Mouse (Mus musculus) hindbrain, embryonic 14.5 days (tissue): ENCODE measurements around the gene Prr5. TPM values are rescaled to one million over a fixed set of nuclear protein-coding genes. Genes with fewer than 3 reads are reported as not detected.
"Not testable (repeated sequence)": the region's sequence is repeated elsewhere in the genome, so short reads cannot be mapped to it uniquely, and the experiment has no call there.

Source experiments
- ATAC-seq: fragments of 200-750 bp; cut with Nextera tagmentation; 2 replicates; pipeline ENCODE4 v1.8.0; 2017; ENCODE audit warnings: moderate number of reproducible peaks, mild to moderate bottlenecking, moderate TSS enrichment, moderate library complexity; ENCODE audit not compliant: low FRiP score
- DNase-seq: peaks from one replicate; pipeline ENCODE4 v3.0.0-alpha.2; 2015; ENCODE audit warnings: low spot score
- H3K27ac ChIP-seq: fragments of 300-500 bp; sonication (generic); 2 replicates; pipeline ENCODE4 v1.5.1; 2014; ENCODE audit warnings: mild to moderate bottlenecking, moderate library complexity
- H3K27me3 ChIP-seq: fragments of 300-500 bp; sonication (generic); 2 replicates; pipeline ENCODE4 v1.6.1; 2014; ENCODE audit warnings: mild to moderate bottlenecking, low read length, mixed read lengths; ENCODE audit not compliant: control insufficient read depth, insufficient read depth
- H3K36me3 ChIP-seq: fragments of 300-500 bp; sonication (generic); replicated peaks from 2 replicates; pipeline ENCODE4 v1.6.1; 2014; ENCODE audit not compliant: control insufficient read depth, insufficient read depth
- H3K4me1 ChIP-seq: fragments of 300-500 bp; sonication (generic); replicated peaks from 2 replicates; pipeline ENCODE4 v1.6.1; 2014; ENCODE audit warnings: antibody characterized with exemption, low read length, mixed read lengths; ENCODE audit not compliant: control insufficient read depth, insufficient read depth
- H3K4me2 ChIP-seq: fragments of 300-500 bp; sonication (generic); replicated peaks from 2 replicates; pipeline ENCODE4 v1.6.1; 2014; ENCODE audit warnings: mild to moderate bottlenecking, moderate library complexity
- H3K4me3 ChIP-seq: fragments of 300-500 bp; sonication (generic); replicated peaks from 2 replicates; pipeline ENCODE4 v1.5.1; 2014; ENCODE audit warnings: mild to moderate bottlenecking, low read length
- H3K9ac ChIP-seq: fragments of 300-500 bp; sonication (generic); 2 replicates; pipeline ENCODE4 v1.6.1; 2014
- H3K9me3 ChIP-seq: fragments of 300-500 bp; sonication (generic); 2 replicates; pipeline ENCODE4 v1.6.1; 2016; ENCODE audit warnings: low read length; ENCODE audit not compliant: control insufficient read depth
- WGBS: fragments of 180-500 bp; shearing (Covaris S2); extraction: QIAGEN DNeasy Blood & Tissue Kit; methylation state at CpG from one replicate; pipeline ENCODE4 v1.1.7; 2014; 5-methylcytosine and 5-hydroxymethylcytosine counted together
- polyA plus RNA-seq: library from polyadenylated mRNA; unstranded; fragments of >200 nt; fragmentation: Nextera tagmentation; extraction: Ambion mirVana; gene quantifications from 2 replicates; pipeline ENCODE4 v1.2.1, GENCODE M21; 2014

Gene Prr5
- polyA plus RNA-seq, 1 experiment from 2014 or later, result 27.1 TPM

DNA sequence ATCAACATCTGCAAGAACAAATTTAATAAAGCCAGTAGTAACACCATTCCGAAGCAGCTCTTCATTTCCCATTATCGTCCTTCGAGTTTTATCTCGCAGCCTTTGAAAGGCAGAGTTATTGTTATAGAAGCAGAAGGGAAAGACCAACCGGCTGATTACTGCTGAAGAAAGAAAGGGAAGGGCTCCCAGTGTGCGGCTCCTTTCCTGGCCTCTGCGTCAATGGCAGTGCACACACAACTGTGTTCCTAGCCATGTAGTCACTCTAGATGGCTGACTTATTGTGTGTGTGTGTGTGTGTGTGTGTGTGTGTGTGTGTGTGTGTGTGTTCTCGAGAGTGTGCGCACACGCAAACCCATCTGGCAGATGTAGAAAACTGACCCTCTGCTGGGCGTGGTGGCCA is 45.7 kb downstream of the Prr5 start:
- 34% methylated on average over 10 of the region's 11 CpGs for WGBS
- peak overlapping the region; percentile 52; the same call in 1 of the 2 replicates for H3K9ac ChIP-seq
- peak overlapping the region; percentile 46 for H3K4me2 ChIP-seq
- no peaks in the 10 kb centered on the region for H3K36me3 ChIP-seq
- H3K4me1 ChIP-seq, result peaks cover 12% of the 10 kb centered on the region; the same call in 1 of the 2 replicates
- H3K9me3 ChIP-seq, result no peaks in the 10 kb centered on the region
- H3K27me3 ChIP-seq, result peaks cover 16% of the 10 kb centered on the region
- no peak overlapping the region for H3K4me3 ChIP-seq
- ATAC-seq (no peak), DNase-seq (no peak)
- peak overlapping the region; percentile 76 for H3K27ac ChIP-seq

DNA sequence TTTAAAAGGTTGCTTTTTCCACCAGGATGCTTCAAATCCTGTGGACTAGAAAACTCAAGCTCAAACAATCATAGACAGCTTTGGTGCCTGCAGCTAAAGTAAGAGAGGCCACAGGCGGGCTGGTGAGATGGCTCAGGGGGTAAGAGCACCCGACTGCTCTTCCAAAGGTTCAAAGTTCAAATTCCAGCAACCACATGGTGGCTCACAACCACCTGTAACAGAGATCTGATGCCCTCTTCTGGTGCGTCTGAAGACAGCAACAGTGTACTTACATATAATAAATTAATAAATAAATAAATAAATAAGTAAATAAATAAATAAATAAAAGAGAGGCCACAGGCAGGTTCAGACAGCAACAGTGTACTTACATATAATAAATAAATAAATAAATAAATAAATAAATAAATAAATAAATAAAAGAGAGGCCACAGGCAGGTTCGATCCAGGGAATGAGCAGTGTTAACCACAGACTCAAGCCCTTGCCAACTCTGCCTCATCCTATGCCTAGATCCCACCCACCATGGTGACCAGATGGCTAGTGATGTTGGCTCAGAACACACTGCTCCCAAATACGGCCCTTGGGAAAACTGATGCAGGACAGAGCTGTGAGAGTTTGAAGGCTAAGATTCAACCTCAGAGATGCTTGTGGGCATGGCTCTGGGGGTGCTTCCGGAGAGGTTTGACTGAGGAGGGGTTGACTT is 48.3 kb downstream of the Prr5 start:
- not testable (repeated sequence) for H3K4me3 ChIP-seq, H3K9me3 ChIP-seq, DNase-seq, H3K4me2 ChIP-seq, H3K36me3 ChIP-seq, ATAC-seq, H3K27ac ChIP-seq, H3K9ac ChIP-seq
- 68% methylated on average over 6 of the region's 6 CpGs for WGBS
- H3K4me1 ChIP-seq, result peaks cover 16% of the 10 kb centered on the region; the same call in 1 of the 2 replicates
- peaks cover 29% of the 10 kb centered on the region for H3K27me3 ChIP-seq

DNA sequence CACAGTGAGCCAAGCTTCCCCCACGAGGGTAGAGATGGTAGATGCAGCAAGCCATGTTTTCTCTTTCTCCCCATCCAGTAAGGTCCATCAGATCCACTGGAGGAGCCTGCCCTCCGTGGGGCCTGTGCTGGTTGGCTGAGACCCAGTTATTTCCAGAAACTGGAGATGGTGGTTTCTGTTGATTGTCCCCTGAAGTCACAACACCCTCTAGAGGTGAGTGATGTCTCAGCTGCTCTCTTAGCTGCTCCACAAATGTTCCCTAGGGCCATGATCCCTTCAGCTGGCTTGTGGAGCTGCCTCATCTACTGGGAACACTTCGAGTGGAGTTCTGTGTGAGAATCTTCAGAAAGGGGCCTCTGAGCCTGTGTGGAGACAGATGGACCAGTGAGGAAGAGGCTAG is 49.4 kb downstream of the Prr5 start:
- DNase-seq (no peak), ATAC-seq (no peak)
- H3K36me3 ChIP-seq, result no peaks in the 10 kb centered on the region
- H3K4me3 ChIP-seq, result no peak overlapping the region
- H3K9me3 ChIP-seq, result no peaks in the 10 kb centered on the region
- H3K9ac ChIP-seq, result no peak overlapping the region
- peaks cover 16% of the 10 kb centered on the region; the same call in 1 of the 2 replicates for H3K4me1 ChIP-seq
- H3K27ac ChIP-seq, result no peak overlapping the region
- peaks cover 29% of the 10 kb centered on the region for H3K27me3 ChIP-seq
- 62% methylated on average over 3 of the region's 3 CpGs for WGBS
- no peak overlapping the region for H3K4me2 ChIP-seq

- Histone ChIP-seq H3K9me3 (no peaks in the 10 kb centered on the region), H3K27me3 (peaks cover 29% of the 10 kb centered on the region), H3K4me1 (peaks cover 9% of the 10 kb centered on the region; the same call in 1 of the 2 replicates), H3K4me3 (peak within 1 kb of the TSS; percentile 9; the same call in 1 of the 2 replicates), H3K36me3 (no peaks in the 10 kb centered on the region), H3K9ac (no peak within 1 kb of the TSS), H3K27ac (no peak within 1 kb of the TSS), H3K4me2 (peak within 1 kb of the TSS; percentile 25)
- no peak for ATAC-seq
- no peak for DNase-seq
- WGBS, result 5% methylated on average over 21 of the region's 24 CpGs
Measured at GRCm38 (mm10) chr15:84719791-84720190, 50.4 kb downstream of the Prr5 start, which contains the start of gene Arhgap8. Gene Arhgap8, plus strand, starts transcription at chr15:84720052.

DNA sequence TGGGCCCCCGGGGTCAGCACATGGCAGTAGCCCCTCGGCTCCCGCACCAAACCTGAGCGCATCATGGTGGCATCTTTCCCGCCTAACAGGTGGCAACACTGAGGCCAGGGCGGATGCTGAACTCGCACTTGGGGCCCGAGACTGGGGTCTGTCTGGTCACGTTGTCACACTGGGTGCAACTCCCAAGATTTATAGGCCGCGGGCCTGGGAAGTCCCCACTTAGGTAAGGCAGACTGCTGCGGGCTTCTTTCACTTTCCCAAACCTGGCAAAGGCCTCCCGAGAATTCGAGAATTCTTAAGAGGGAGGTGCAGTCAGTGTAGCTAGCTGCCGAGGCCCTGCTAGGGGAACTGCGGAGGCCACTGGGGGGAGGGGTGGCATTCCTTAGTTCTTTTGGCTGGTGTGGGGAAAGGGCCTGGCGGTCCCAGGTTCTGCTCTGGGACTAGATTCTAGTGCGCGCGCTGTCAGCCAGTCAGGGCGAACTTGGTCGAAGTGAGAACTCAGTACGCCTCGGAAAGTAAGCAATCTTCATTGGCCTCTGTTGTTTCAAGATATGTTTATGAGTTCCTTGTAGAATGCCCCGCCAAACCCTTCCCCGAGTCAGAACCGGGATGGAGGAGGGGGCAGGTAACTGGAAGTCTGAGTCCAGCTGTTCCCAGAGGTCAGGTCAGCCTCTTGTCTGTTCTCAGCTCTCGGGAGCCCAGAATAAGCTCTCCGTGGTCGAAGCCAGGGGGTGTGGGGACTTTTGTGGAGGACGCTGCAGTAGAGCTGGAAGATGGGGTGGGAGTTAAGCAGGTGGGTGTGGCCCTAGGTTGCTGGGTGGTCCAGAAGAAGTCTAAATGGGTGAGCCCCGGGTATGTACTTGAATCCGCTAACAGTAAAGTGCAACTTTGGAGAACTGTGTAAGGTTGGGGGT is 51.1 kb downstream of the Prr5 start:
- Histone ChIP-seq H3K27ac (no peak overlapping the region), H3K9ac (no peak overlapping the region), H3K4me2 (peak overlapping the region; percentile 25), H3K9me3 (no peaks in the 10 kb centered on the region), H3K4me1 (peaks cover 8% of the 10 kb centered on the region; the same call in 1 of the 2 replicates), H3K4me3 (peak overlapping the region; percentile 9; the same call in 1 of the 2 replicates), H3K27me3 (peaks cover 29% of the 10 kb centered on the region), H3K36me3 (no peaks in the 10 kb centered on the region)
- DNase-seq, result no peak
- ATAC-seq, result no peak
- WGBS, result 6% methylated on average over 33 of the region's 33 CpGs

- peaks cover 28% of the 10 kb centered on the region for H3K27me3 ChIP-seq
- not testable (repeated sequence) for H3K9ac ChIP-seq, H3K4me2 ChIP-seq, H3K9me3 ChIP-seq, ATAC-seq, DNase-seq, H3K27ac ChIP-seq, H3K4me3 ChIP-seq, H3K36me3 ChIP-seq
- H3K4me1 ChIP-seq, result peaks cover 18% of the 10 kb centered on the region
- 84% methylated on average over 1 of the region's 1 CpGs for WGBS
Measured at GRCm38 (mm10) chr15:84723656-84724055, 54.2 kb downstream of the Prr5 start.

GRCm38 (mm10) chr15:84724199-84724598 is 54.8 kb downstream of the Prr5 start:
- WGBS, result 71% methylated on average over 4 of the region's 4 CpGs
- ATAC-seq (no peak), DNase-seq (no peak)
- no peak overlapping the region for H3K9ac ChIP-seq
- H3K9me3 ChIP-seq, result no peaks in the 10 kb centered on the region
- H3K36me3 ChIP-seq, result no peaks in the 10 kb centered on the region
- H3K27me3 ChIP-seq, result peaks cover 23% of the 10 kb centered on the region
- no peak overlapping the region for H3K27ac ChIP-seq
- peaks cover 18% of the 10 kb centered on the region for H3K4me1 ChIP-seq
- no peak overlapping the region for H3K4me3 ChIP-seq
- H3K4me2 ChIP-seq, result no peak overlapping the region

- Histone ChIP-seq H3K27me3 (no peaks in the 10 kb centered on the region), H3K9me3 (no peaks in the 10 kb centered on the region), H3K27ac (no peak overlapping the region), H3K36me3 (no peaks in the 10 kb centered on the region), H3K4me3 (no peak overlapping the region), H3K9ac (no peak overlapping the region), H3K4me2 (no peak overlapping the region), H3K4me1 (peaks cover 10% of the 10 kb centered on the region; the same call in 1 of the 2 replicates)
- no peak for DNase-seq
- 66% methylated on average over 6 of the region's 6 CpGs for WGBS
- ATAC-seq, result no peak; the same call in 1 of the 2 replicates
Measured at GRCm38 (mm10) chr15:84729685-84730084, 60.3 kb downstream of the Prr5 start.

GRCm38 (mm10) chr15:84730893-84731292 is 61.5 kb downstream of the Prr5 start:
- Histone ChIP-seq H3K9me3 (no peaks in the 10 kb centered on the region), H3K4me2 (no peak overlapping the region), H3K4me3 (no peak overlapping the region), H3K27ac (no peak overlapping the region), H3K36me3 (no peaks in the 10 kb centered on the region), H3K9ac (no peak overlapping the region), H3K27me3 (no peaks in the 10 kb centered on the region), H3K4me1 (peaks cover 10% of the 10 kb centered on the region; the same call in 1 of the 2 replicates)
- ATAC-seq (no peak), DNase-seq (no peak)
- WGBS, result 54% methylated on average over 1 of the region's 1 CpGs
